Mouse (Mus musculus): ENCODE data around the gene Tas1r2. TPM values are rescaled to one million over a fixed set of nuclear protein-coding genes. Genes with fewer than 3 reads are reported as not detected.

The Tas1r2 gene
- polyA plus RNA-seq, 1 experiment = not detected

DNA sequence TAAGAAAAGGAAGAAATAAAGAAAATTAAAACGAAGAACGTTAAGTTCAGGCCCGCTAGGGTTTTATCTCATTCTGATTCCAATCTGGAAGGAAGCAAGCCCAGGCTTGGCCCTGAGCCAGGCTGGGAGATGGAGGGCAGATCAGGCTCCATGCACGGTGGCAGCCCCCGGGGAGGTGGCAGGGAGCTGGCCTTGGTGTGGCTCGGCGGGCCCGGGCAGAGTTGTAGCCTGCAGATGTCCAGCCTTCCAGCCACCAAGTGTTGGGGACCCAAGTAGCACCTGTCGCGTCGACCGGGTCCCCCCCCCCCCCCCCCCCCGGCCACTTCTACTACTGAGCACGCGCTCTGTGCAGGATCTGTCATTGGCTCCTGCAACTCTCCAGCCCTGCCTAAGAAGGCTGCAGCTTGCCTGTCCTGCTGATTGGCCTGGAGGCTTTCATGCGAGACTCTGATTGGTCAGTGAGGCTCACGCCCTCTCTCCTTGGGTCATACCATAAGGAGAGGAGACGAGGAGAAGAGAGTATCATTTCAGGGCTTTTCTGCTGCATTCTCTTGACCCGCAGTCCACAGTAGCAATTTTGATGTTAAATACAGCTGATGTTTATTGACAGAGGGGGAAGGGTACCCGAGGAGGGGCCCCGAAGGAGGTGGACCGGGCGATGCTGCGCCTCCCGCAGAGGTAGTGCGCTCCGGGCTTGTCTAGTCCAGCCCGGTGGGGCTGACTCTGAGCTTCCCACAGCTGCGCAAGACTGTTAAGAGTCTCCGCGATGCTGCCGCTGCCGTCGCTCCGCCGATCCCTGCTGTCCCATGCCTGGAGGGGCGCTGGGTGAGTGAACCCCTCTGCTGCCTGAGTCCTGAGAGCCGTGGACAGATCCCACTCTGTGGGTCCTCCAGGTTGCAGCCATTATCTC, 30.7 kb upstream of the Tas1r2 start, which contains the start of gene Aldh4a1:
Gene Aldh4a1 (plus strand): TSS at position 494 of the 910 bp plus-strand sequence.
- H3K27ac ChIP-seq (ENCODE audit: insufficient read depth, low read length) = peak within 1 kb of the TSS; percentile 78
- TF ChIP-seq CTCF (IDR thresholded peaks at IDR 0.05; ENCODE audit: borderline replicate concordance, insufficient read depth, low read length) = no peak
- TF ChIP-seq POLR2A (IDR thresholded peaks at IDR 0.05; ENCODE audit: low read depth, low read length) = peak; percentile 99
- H3K4me3 ChIP-seq (ENCODE audit: insufficient read depth, low read length) = peak within 1 kb of the TSS; percentile 62
- peaks cover 2% of the 10 kb centered on the region; the same call in 1 of the 2 replicates for H3K4me1 ChIP-seq (ENCODE audit: control insufficient read depth, insufficient read depth, low read length)

DNA sequence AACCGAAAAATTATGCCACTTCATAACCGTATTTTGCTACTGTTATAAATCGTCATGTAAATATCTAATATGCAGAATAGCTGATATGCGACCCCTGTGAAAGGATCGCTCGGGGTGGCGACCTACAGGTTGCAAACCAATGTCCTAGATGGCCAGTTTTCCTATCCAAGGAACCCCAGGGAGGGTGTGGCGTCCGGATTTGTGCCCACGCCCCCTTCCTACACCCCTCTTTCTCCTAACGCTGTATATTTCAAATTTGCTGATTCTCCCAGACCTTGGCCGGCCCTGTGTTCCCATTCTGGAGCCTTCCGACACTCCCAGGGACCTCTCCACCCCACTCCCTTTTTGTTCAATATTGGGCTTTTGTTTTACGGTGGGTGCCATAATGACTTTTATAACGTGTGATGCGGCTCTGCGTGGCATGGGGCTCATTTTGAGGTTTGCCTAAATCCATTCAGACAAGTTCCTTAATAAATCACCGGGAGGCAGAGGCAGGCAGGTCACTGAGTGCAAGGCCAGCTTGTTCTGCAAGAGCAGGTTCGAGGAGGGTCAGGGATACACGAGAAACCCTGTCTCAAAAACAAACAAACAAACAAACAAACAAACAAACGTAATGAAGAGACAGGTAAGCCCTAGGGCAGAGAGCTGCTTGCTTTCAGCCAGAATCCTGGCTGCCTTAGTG, 29.8 kb upstream of the Tas1r2 start:
- TF ChIP-seq POLR2A (IDR thresholded peaks at IDR 0.05; ENCODE audit: low read depth, low read length) (no peak), CTCF (IDR thresholded peaks at IDR 0.05; ENCODE audit: borderline replicate concordance, insufficient read depth, low read length) (no peak)
- Histone ChIP-seq H3K4me1 (ENCODE audit: control insufficient read depth, insufficient read depth, low read length) (peaks cover 2% of the 10 kb centered on the region; the same call in 1 of the 2 replicates), H3K4me3 (ENCODE audit: insufficient read depth, low read length) (peak overlapping the region; percentile 62), H3K27ac (ENCODE audit: insufficient read depth, low read length) (no peak overlapping the region; the same call in 1 of the 2 replicates)

DNA sequence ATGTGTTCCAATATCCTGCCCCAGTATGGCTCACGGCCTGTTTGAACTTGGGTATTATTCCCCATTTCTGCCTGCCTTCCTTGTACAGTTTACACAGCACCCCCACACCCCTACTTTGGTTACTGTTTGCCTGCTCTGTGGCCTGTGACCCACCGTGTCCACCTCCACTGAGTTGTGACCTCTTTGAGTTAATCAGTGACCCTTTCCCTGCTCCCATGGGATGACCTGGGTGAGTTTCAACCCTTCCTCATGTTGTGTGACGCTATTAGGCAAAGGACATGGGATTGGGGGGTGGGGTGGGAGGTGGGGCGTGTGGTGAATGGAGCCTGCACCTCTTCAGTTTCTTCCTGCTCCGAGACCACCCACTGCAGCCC, 29.2 kb upstream of the Tas1r2 start:
- TF ChIP-seq CTCF (IDR thresholded peaks at IDR 0.05; ENCODE audit: borderline replicate concordance, insufficient read depth, low read length) = no peak
- no peak for TF ChIP-seq POLR2A (IDR thresholded peaks at IDR 0.05; ENCODE audit: low read depth, low read length)

DNA sequence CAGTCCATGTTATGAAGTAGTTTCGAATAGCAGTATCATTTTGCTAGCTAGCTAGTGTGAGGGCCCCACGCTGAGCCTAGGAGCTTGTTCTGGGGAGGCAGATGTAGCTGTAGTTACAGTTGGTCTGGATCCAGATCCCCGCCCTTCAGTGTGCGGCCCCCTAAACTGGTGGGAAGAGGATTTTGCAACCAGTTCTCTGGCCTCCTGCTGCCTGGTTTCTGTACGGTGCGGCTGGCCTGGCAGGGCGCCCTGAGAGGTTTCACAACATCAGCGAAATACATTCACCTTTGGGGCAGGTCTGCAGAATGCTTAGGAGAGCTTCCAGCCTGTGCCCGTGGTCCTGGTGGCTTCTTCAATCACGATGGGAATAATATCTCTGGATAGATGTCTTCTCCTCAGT, 28.6 kb upstream of the Tas1r2 start:
- H3K27ac ChIP-seq (ENCODE audit: insufficient read depth, low read length) = no peak overlapping the region

More for the DNA sequence above, 29.2 kb upstream of the Tas1r2 start:
- H3K27ac ChIP-seq (ENCODE audit: insufficient read depth, low read length) = no peak overlapping the region
- peaks cover 2% of the 10 kb centered on the region; the same call in 1 of the 2 replicates for H3K4me1 ChIP-seq (ENCODE audit: control insufficient read depth, insufficient read depth, low read length)
- H3K4me3 ChIP-seq (ENCODE audit: insufficient read depth, low read length) = no peak overlapping the region

DNA sequence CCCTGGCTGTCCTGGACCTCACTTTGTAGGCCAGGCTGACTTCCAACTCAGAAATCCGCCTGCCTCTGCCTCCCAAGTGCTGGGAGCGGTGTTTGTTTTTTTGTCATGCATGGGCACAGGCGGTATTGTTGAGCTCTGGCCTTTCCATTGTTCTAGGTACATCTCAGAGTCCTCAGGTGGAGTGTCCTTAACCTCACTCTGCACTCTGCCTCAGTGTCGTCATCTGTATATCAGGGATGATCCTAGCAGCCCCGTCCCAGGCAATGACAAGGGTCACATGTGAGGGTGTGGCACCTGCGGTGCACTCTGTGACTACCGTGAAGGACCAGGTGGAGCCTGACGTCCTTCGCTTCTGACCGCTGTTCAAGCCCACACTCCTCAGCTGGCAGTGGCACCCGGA, 26.0 kb upstream of the Tas1r2 start:
- Histone ChIP-seq H3K27ac (ENCODE audit: insufficient read depth, low read length) (no peak overlapping the region), H3K4me3 (ENCODE audit: insufficient read depth, low read length) (no peak overlapping the region), H3K4me1 (ENCODE audit: control insufficient read depth, insufficient read depth, low read length) (peaks cover 5% of the 10 kb centered on the region)
- TF ChIP-seq POLR2A (IDR thresholded peaks at IDR 0.05; ENCODE audit: low read depth, low read length) (no peak), CTCF (IDR thresholded peaks at IDR 0.05; ENCODE audit: borderline replicate concordance, insufficient read depth, low read length) (no peak)

More for the DNA sequence above, 28.6 kb upstream of the Tas1r2 start:
- no peak for TF ChIP-seq CTCF (IDR thresholded peaks at IDR 0.05; ENCODE audit: borderline replicate concordance, insufficient read depth, low read length)
- no peak for TF ChIP-seq POLR2A (IDR thresholded peaks at IDR 0.05; ENCODE audit: low read depth, low read length)
- Histone ChIP-seq H3K4me3 (ENCODE audit: insufficient read depth, low read length) (no peak overlapping the region), H3K4me1 (ENCODE audit: control insufficient read depth, insufficient read depth, low read length) (peaks cover 2% of the 10 kb centered on the region; the same call in 1 of the 2 replicates)

DNA sequence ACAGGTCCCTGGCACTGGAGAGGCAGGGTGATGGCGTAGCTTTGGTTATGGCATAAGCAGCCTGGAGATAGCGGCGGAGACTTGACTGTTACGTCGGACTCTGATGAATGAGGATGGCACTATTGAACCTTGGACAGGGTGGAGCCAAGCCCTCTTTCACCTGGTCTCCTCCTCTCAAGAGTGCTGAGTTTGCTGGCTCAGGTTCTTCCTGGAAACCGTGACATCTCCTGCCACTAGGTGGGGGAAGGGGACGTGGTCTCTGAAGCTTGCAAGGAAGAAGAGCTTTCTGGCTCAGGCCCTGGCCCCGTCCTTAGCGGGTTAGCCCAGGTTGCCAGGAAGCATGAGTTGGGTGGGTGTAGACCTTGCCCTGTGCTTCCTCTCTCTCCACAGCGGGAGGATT, 23.2 kb upstream of the Tas1r2 start:
- peaks cover 3% of the 10 kb centered on the region; the same call in 1 of the 2 replicates for H3K4me1 ChIP-seq (ENCODE audit: control insufficient read depth, insufficient read depth, low read length)
- H3K4me3 ChIP-seq (ENCODE audit: insufficient read depth, low read length) = no peak overlapping the region
- H3K27ac ChIP-seq (ENCODE audit: insufficient read depth, low read length) = no peak overlapping the region
- TF ChIP-seq CTCF (IDR thresholded peaks at IDR 0.05; ENCODE audit: borderline replicate concordance, insufficient read depth, low read length) = no peak

DNA sequence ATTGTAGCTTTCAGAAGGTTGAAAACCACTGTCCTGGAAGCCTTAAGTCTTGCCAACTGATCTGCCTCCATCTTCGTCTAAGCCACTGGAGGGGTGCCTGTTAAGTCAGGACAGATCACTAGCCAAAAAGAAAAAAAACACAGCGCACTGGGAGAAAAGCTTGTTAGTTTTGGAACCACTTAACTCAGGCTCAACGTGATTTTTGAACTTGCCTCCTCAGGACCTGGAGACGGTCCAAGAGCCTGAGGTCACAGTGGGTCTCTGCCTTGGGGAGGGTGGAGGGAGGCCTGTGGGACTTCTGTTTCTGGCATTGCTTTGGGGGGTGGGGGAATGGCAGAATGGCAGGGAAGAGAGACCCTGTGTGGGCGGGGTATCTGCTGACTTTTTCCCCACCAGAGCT, 22.2 kb upstream of the Tas1r2 start:
- Histone ChIP-seq H3K4me1 (ENCODE audit: control insufficient read depth, insufficient read depth, low read length) (peaks cover 3% of the 10 kb centered on the region; the same call in 1 of the 2 replicates), H3K27ac (ENCODE audit: insufficient read depth, low read length) (no peak overlapping the region), H3K4me3 (ENCODE audit: insufficient read depth, low read length) (no peak overlapping the region)
- TF ChIP-seq CTCF (IDR thresholded peaks at IDR 0.05; ENCODE audit: borderline replicate concordance, insufficient read depth, low read length) (no peak), POLR2A (IDR thresholded peaks at IDR 0.05; ENCODE audit: low read depth, low read length) (no peak)

DNA sequence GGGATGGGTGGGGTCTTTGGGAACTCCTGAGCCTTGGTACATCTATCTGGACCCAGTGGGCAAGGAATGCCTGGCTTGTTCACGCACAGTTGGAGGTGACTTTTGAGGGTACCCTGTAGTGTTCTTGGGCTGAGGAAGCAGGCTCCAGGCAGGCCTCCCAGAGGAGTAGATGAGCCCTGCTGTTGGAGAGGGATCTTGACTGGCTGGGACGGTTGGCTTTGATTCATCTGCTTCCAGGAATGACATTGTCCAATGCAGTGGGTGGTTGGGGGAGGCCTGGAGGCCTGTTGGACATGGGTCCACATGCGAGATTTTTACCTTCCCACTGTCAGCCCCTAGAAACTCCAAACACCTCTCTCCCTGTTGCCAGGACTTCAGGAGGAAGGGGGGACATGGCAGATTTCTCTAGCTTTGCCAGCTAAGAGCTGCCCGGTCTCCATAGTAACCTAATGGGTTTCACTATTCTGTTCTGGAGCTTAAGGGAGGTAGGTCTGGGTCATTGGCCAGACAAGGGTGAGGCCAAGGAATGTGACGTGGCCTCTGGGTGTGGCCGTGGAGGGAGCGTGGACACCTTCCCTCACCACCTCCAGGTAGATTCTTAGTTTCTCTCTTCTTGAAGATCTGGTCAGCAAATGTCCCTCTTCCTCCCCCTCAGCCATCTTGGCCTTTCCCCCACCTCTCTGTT, 21.6 kb upstream of the Tas1r2 start:
- no peak for TF ChIP-seq POLR2A (IDR thresholded peaks at IDR 0.05; ENCODE audit: low read depth, low read length)
- no peak for TF ChIP-seq CTCF (IDR thresholded peaks at IDR 0.05; ENCODE audit: borderline replicate concordance, insufficient read depth, low read length)
- Histone ChIP-seq H3K27ac (ENCODE audit: insufficient read depth, low read length) (no peak overlapping the region), H3K4me3 (ENCODE audit: insufficient read depth, low read length) (no peak overlapping the region), H3K4me1 (ENCODE audit: control insufficient read depth, insufficient read depth, low read length) (peaks cover 3% of the 10 kb centered on the region; the same call in 1 of the 2 replicates)

DNA sequence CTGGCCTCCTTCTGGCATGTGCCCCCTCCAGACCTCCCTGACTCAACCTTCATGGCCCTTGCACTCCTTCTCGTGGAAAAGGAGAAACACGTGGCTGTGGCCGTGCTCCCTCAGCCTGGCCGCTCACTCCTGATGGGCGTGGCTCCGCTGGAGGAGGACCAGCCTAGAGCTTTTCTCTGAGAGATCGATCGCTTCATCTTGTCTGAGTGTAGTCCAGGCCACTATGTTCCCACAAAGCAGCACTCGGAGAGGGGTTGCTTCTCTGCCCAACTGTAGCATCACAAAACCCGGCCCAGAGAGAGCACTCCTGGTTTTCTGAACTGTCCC, 21.1 kb upstream of the Tas1r2 start:
- H3K4me3 ChIP-seq (ENCODE audit: insufficient read depth, low read length) = no peak overlapping the region
- no peak overlapping the region for H3K27ac ChIP-seq (ENCODE audit: insufficient read depth, low read length)
- H3K4me1 ChIP-seq (ENCODE audit: control insufficient read depth, insufficient read depth, low read length) = peaks cover 3% of the 10 kb centered on the region; the same call in 1 of the 2 replicates
- TF ChIP-seq CTCF (IDR thresholded peaks at IDR 0.05; ENCODE audit: borderline replicate concordance, insufficient read depth, low read length) = no peak
